Mouse (Mus musculus): ENCODE data around the gene Kif23. TPM values are rescaled to one million over a fixed set of nuclear protein-coding genes. Genes with fewer than 3 reads are reported as not detected.

Gene Kif23
- polyA plus RNA-seq, 1 experiment from 2014 or later: 106 TPM

GRCm38 (mm10) chr9:61941054-61941453 is 5.5 kb downstream of the Kif23 start:
- ATAC-seq (ENCODE audit: insufficient read depth, low FRiP score, low read depth): no peak
- WGBS: 78% methylated on average over 3 of the region's 3 CpGs
- no peaks in the 10 kb centered on the region for H3K27me3 ChIP-seq (replicated peaks)

GRCm38 (mm10) chr9:61933333-61933732 is 13.2 kb downstream of the Kif23 start:
- WGBS: 60% methylated on average over 2 of the region's 2 CpGs
- Histone ChIP-seq H3K4me1 (no peaks in the 10 kb centered on the region), H3K9ac (no peak overlapping the region), H3K4me3 (replicated peaks) (no peak overlapping the region), H3K4me2 (no peak overlapping the region), H3K27me3 (replicated peaks) (no peaks in the 10 kb centered on the region), H3K27ac (no peak overlapping the region), H3K36me3 (peaks cover 56% of the 10 kb centered on the region), H3K9me3 (no peaks in the 10 kb centered on the region)
- ATAC-seq (ENCODE audit: insufficient read depth, low FRiP score, low read depth): no peak

More at GRCm38 (mm10) chr9:61941054-61941453, 5.5 kb downstream of the Kif23 start:
- H3K9ac ChIP-seq: no peak overlapping the region
- no peaks in the 10 kb centered on the region for H3K9me3 ChIP-seq
- H3K4me2 ChIP-seq: no peak overlapping the region
- H3K4me1 ChIP-seq: no peaks in the 10 kb centered on the region; the same call in 1 of the 2 replicates
- H3K4me3 ChIP-seq (replicated peaks): no peak overlapping the region
- no peak overlapping the region for H3K27ac ChIP-seq
- H3K36me3 ChIP-seq: peaks cover 29% of the 10 kb centered on the region; the same call in 1 of the 2 replicates

GRCm38 (mm10) chr9:61932009-61932408 is 14.6 kb downstream of the Kif23 start:
- Histone ChIP-seq H3K4me1 (no peaks in the 10 kb centered on the region), H3K4me3 (replicated peaks) (no peak overlapping the region), H3K9me3 (no peaks in the 10 kb centered on the region), H3K27ac (no peak overlapping the region), H3K9ac (no peak overlapping the region), H3K27me3 (replicated peaks) (no peaks in the 10 kb centered on the region), H3K4me2 (no peak overlapping the region), H3K36me3 (peaks cover 60% of the 10 kb centered on the region)
- 87% methylated on average over 3 of the region's 3 CpGs for WGBS
- no peak for ATAC-seq (ENCODE audit: insufficient read depth, low FRiP score, low read depth)

- Histone ChIP-seq H3K27ac (no peak overlapping the region), H3K36me3 (peaks cover 51% of the 10 kb centered on the region), H3K4me2 (no peak overlapping the region), H3K27me3 (replicated peaks) (no peaks in the 10 kb centered on the region), H3K9me3 (no peaks in the 10 kb centered on the region), H3K4me1 (no peaks in the 10 kb centered on the region), H3K9ac (no peak overlapping the region), H3K4me3 (replicated peaks) (no peak overlapping the region)
- ATAC-seq (ENCODE audit: insufficient read depth, low FRiP score, low read depth): no peak
- WGBS: 85% methylated on average over 10 of the region's 10 CpGs
These were observed 21.4 kb downstream of the Kif23 start for GRCm38 (mm10) chr9:61925086-61925660.

- no peak overlapping the region for H3K4me2 ChIP-seq
- no peak for ATAC-seq (ENCODE audit: insufficient read depth, low FRiP score, low read depth)
- H3K4me1 ChIP-seq: no peaks in the 10 kb centered on the region
- 85% methylated on average over 6 of the region's 6 CpGs for WGBS
- H3K9me3 ChIP-seq: no peaks in the 10 kb centered on the region
- H3K36me3 ChIP-seq: peaks cover 40% of the 10 kb centered on the region
- H3K9ac ChIP-seq: no peak overlapping the region
- H3K27ac ChIP-seq: no peak overlapping the region
- no peak overlapping the region for H3K4me3 ChIP-seq (replicated peaks)
- no peaks in the 10 kb centered on the region for H3K27me3 ChIP-seq (replicated peaks)
These were observed 26.2 kb downstream of the Kif23 start for GRCm38 (mm10) chr9:61920331-61920730.

GRCm38 (mm10) chr9:61919464-61919863 is 27.1 kb downstream of the Kif23 start:
- no peak overlapping the region for H3K27ac ChIP-seq
- H3K4me3 ChIP-seq (replicated peaks): no peak overlapping the region
- H3K4me2 ChIP-seq: no peak overlapping the region
- no peaks in the 10 kb centered on the region for H3K9me3 ChIP-seq
- ATAC-seq (ENCODE audit: insufficient read depth, low FRiP score, low read depth): no peak
- no peaks in the 10 kb centered on the region for H3K4me1 ChIP-seq
- 93% methylated on average over 5 of the region's 5 CpGs for WGBS
- peaks cover 35% of the 10 kb centered on the region for H3K36me3 ChIP-seq
- H3K27me3 ChIP-seq (replicated peaks): no peaks in the 10 kb centered on the region
- no peak overlapping the region for H3K9ac ChIP-seq

- 90% methylated on average over 6 of the region's 6 CpGs for WGBS
- Histone ChIP-seq H3K4me1 (peaks cover 13% of the 10 kb centered on the region), H3K27ac (no peak overlapping the region), H3K36me3 (peaks cover 29% of the 10 kb centered on the region), H3K9ac (no peak overlapping the region), H3K4me3 (replicated peaks) (no peak overlapping the region), H3K4me2 (no peak overlapping the region), H3K27me3 (replicated peaks) (no peaks in the 10 kb centered on the region), H3K9me3 (no peaks in the 10 kb centered on the region)
- no peak for ATAC-seq (ENCODE audit: insufficient read depth, low FRiP score, low read depth)
These were observed 29.1 kb downstream of the Kif23 start for GRCm38 (mm10) chr9:61917436-61917835.

- WGBS: 79% methylated on average over 3 of the region's 3 CpGs
- Histone ChIP-seq H3K27me3 (replicated peaks) (no peaks in the 10 kb centered on the region), H3K9me3 (no peaks in the 10 kb centered on the region), H3K4me1 (peaks cover 15% of the 10 kb centered on the region), H3K9ac (no peak overlapping the region), H3K27ac (no peak overlapping the region), H3K4me2 (no peak overlapping the region), H3K4me3 (replicated peaks) (no peak overlapping the region), H3K36me3 (peaks cover 29% of the 10 kb centered on the region)
- no peak for ATAC-seq (ENCODE audit: insufficient read depth, low FRiP score, low read depth)
These were observed 29.6 kb downstream of the Kif23 start for GRCm38 (mm10) chr9:61916986-61917385.

- H3K4me3 ChIP-seq (replicated peaks): peak overlapping the region; percentile 94
- no peak overlapping the region for H3K9ac ChIP-seq
- H3K9me3 ChIP-seq: no peaks in the 10 kb centered on the region
- peak overlapping the region; percentile 78 for H3K4me2 ChIP-seq
- H3K27ac ChIP-seq: peak overlapping the region; percentile 96
- 40% methylated on average over 4 of the region's 4 CpGs for WGBS
- H3K36me3 ChIP-seq: peaks cover 34% of the 10 kb centered on the region
- no peak for ATAC-seq (ENCODE audit: insufficient read depth, low FRiP score, low read depth)
- H3K4me1 ChIP-seq: peaks cover 15% of the 10 kb centered on the region
- H3K27me3 ChIP-seq (replicated peaks): no peaks in the 10 kb centered on the region
These were observed 31.1 kb downstream of the Kif23 start for GRCm38 (mm10) chr9:61915393-61916005.

- Histone ChIP-seq H3K27ac (peak overlapping the region; percentile 96), H3K4me1 (peaks cover 15% of the 10 kb centered on the region), H3K9me3 (no peaks in the 10 kb centered on the region), H3K4me2 (peak overlapping the region; percentile 78), H3K9ac (peak overlapping the region; percentile 24; the same call in 1 of the 2 replicates), H3K4me3 (replicated peaks) (peak overlapping the region; percentile 94), H3K27me3 (replicated peaks) (no peaks in the 10 kb centered on the region), H3K36me3 (peaks cover 34% of the 10 kb centered on the region)
- no peak for ATAC-seq (ENCODE audit: insufficient read depth, low FRiP score, low read depth)
- 3% methylated on average over 13 of the region's 13 CpGs for WGBS
These were observed 31.7 kb downstream of the Kif23 start for GRCm38 (mm10) chr9:61914917-61915300.

- WGBS: under 1% methylated on average over 70 of the region's 70 CpGs
These were observed 32.2 kb downstream of the Kif23 start, which contains the start of gene Rplp1 for GRCm38 (mm10) chr9:61914203-61914916. Rplp1 (minus strand) TSS chr9:61914542.

More at GRCm38 (mm10) chr9:61914203-61914916, 32.2 kb downstream of the Kif23 start, which contains the start of gene Rplp1:
- Histone ChIP-seq H3K36me3 (peaks cover 31% of the 10 kb centered on the region), H3K4me1 (peaks cover 15% of the 10 kb centered on the region), H3K9ac (peak within 1 kb of the TSS; percentile 98), H3K27me3 (replicated peaks) (no peaks in the 10 kb centered on the region), H3K27ac (peak within 1 kb of the TSS; percentile 96), H3K4me3 (replicated peaks) (peak within 1 kb of the TSS; percentile 94), H3K9me3 (no peaks in the 10 kb centered on the region), H3K4me2 (peak within 1 kb of the TSS; percentile 78)
- peak; percentile 95 for ATAC-seq (ENCODE audit: insufficient read depth, low FRiP score, low read depth)

All from stomach, embryonic 15.5 days (tissue).